Mouse (Mus musculus) hindbrain, postnatal 0 days (tissue): ENCODE measurements around the gene Lrrfip1. TPM values are rescaled to one million over a fixed set of nuclear protein-coding genes. Genes with fewer than 3 reads are reported as not detected.

Experiments used
- ATAC-seq: fragments of 200-750 bp; cut with Nextera tagmentation; 2 replicates; pipeline ENCODE4 v1.8.0; 2017; ENCODE audit warnings: mild to moderate bottlenecking, moderate TSS enrichment, moderate library complexity
- DNase-seq: peaks from one replicate; pipeline ENCODE4 v3.0.0-alpha.2; 2015; ENCODE audit warnings: low spot score
- H3K27ac ChIP-seq: fragments of 300-500 bp; sonication (generic); 2 replicates; pipeline ENCODE4 v1.5.1; 2014; ENCODE audit warnings: mild to moderate bottlenecking
- H3K27me3 ChIP-seq: fragments of 300-500 bp; sonication (generic); 2 replicates; pipeline ENCODE4 v1.6.1; 2014; ENCODE audit warnings: low read length, mixed read lengths; ENCODE audit not compliant: insufficient read depth
- H3K36me3 ChIP-seq: fragments of 300-500 bp; sonication (generic); 2 replicates; pipeline ENCODE4 v1.6.1; 2014; ENCODE audit warnings: low read length, mixed read lengths; ENCODE audit not compliant: insufficient read depth
- H3K4me1 ChIP-seq: fragments of 300-500 bp; sonication (generic); 2 replicates; pipeline ENCODE4 v1.6.1; 2014; ENCODE audit warnings: antibody characterized with exemption, low read length, mixed read lengths; ENCODE audit not compliant: insufficient read depth
- H3K4me2 ChIP-seq: fragments of 300-500 bp; sonication (generic); 2 replicates; pipeline ENCODE4 v1.6.1; 2014; ENCODE audit warnings: low read depth, mild to moderate bottlenecking, low read length, moderate library complexity, mixed read lengths
- H3K4me3 ChIP-seq: fragments of 300-500 bp; sonication (generic); 2 replicates; pipeline ENCODE4 v1.5.1; 2014; ENCODE audit warnings: low read length
- H3K9ac ChIP-seq: fragments of 300-500 bp; sonication (generic); replicated peaks from 2 replicates; pipeline ENCODE4 v1.6.1; 2014; ENCODE audit warnings: mild to moderate bottlenecking, low read length, moderate library complexity, mixed read lengths
- H3K9me3 ChIP-seq: fragments of 300-500 bp; sonication (generic); 2 replicates; pipeline ENCODE4 v1.6.1; 2016; ENCODE audit warnings: low read length, mixed read lengths
- CTCF ChIP-seq: IDR thresholded peaks from 2 replicates; pipeline ENCODE4 v1.5.1; 2016; ENCODE audit warnings: antibody characterized with exemption, control low read depth, low read depth
- WGBS: fragments of 180-500 bp; shearing (Covaris S2); extraction: QIAGEN DNeasy Blood & Tissue Kit; methylation state at CpG from one replicate; pipeline ENCODE4 v1.1.7; 2014; 5-methylcytosine and 5-hydroxymethylcytosine counted together
- polyA plus RNA-seq: library from polyadenylated mRNA; unstranded; fragments of >200 nt; fragmentation: Nextera tagmentation; extraction: Ambion mirVana; gene quantifications from 2 replicates; pipeline ENCODE4 v1.2.1, GENCODE M21; 2015
- total RNA-seq: library from RNA; depleted of rRNA; stranded (reverse); fragments of >200 nt; gene quantifications from 2 replicates; pipeline ENCODE4 v1.2.3, GENCODE M21; 2014

Lrrfip1 gene
- total and polyA plus RNA-seq, 2 experiments from 2014 or later = 26.9 to 37.5 TPM

- Histone ChIP-seq H3K4me2 (no peak overlapping the region), H3K9me3 (no peaks in the 10 kb centered on the region), H3K9ac (no peak overlapping the region), H3K27ac (no peak overlapping the region), H3K36me3 (no peaks in the 10 kb centered on the region), H3K27me3 (no peaks in the 10 kb centered on the region; the same call in 1 of the 2 replicates), H3K4me3 (no peak overlapping the region), H3K4me1 (no peaks in the 10 kb centered on the region)
- 43% methylated on average over 4 of the region's 4 CpGs for WGBS
- no peak for TF ChIP-seq CTCF
- DNase-seq (no peak), ATAC-seq (0 out of 2 replicates have a peak, but pooled peaks have one; percentile 2)
Measured at GRCm38 (mm10) chr1:90962526-90962925, 36.0 kb upstream of the Lrrfip1 start.

- TF ChIP-seq CTCF = no peak
Measured at GRCm38 (mm10) chr1:90962994-90963393, 35.5 kb upstream of the Lrrfip1 start.

GRCm38 (mm10) chr1:90967583-90967982, 31.0 kb upstream of the Lrrfip1 start:
- WGBS = 33% methylated on average over 7 of the region's 7 CpGs
- no peak overlapping the region for H3K4me3 ChIP-seq
- no peak for TF ChIP-seq CTCF
- H3K4me1 ChIP-seq = peaks cover 5% of the 10 kb centered on the region
- H3K4me2 ChIP-seq = no peak overlapping the region
- H3K27me3 ChIP-seq = no peaks in the 10 kb centered on the region
- H3K27ac ChIP-seq = no peak overlapping the region
- ATAC-seq = peak; percentile 76
- peak; percentile 76 for DNase-seq
- H3K9ac ChIP-seq = no peak overlapping the region
- H3K9me3 ChIP-seq = no peaks in the 10 kb centered on the region
- H3K36me3 ChIP-seq = no peaks in the 10 kb centered on the region

More at GRCm38 (mm10) chr1:90962994-90963393, 35.5 kb upstream of the Lrrfip1 start:
- no peak for DNase-seq
- Histone ChIP-seq H3K4me2 (no peak overlapping the region), H3K27ac (no peak overlapping the region), H3K9me3 (no peaks in the 10 kb centered on the region), H3K36me3 (no peaks in the 10 kb centered on the region), H3K27me3 (no peaks in the 10 kb centered on the region; the same call in 1 of the 2 replicates), H3K9ac (no peak overlapping the region), H3K4me1 (peaks cover 3% of the 10 kb centered on the region), H3K4me3 (no peak overlapping the region)
- WGBS = 15% methylated on average over 3 of the region's 3 CpGs
- ATAC-seq = peak; percentile 60; the same call in 1 of the 2 replicates

GRCm38 (mm10) chr1:90968649-90969048, 29.9 kb upstream of the Lrrfip1 start:
- H3K27me3 ChIP-seq = no peaks in the 10 kb centered on the region
- TF ChIP-seq CTCF = no peak
- DNase-seq (no peak), ATAC-seq (no peak)
- peaks cover 8% of the 10 kb centered on the region for H3K4me1 ChIP-seq
- H3K4me3 ChIP-seq = no peak overlapping the region
- no peaks in the 10 kb centered on the region for H3K9me3 ChIP-seq
- WGBS = 76% methylated on average over 4 of the region's 4 CpGs
- no peak overlapping the region for H3K27ac ChIP-seq
- H3K36me3 ChIP-seq = no peaks in the 10 kb centered on the region
- no peak overlapping the region for H3K4me2 ChIP-seq
- H3K9ac ChIP-seq = no peak overlapping the region

- H3K9me3 ChIP-seq = no peaks in the 10 kb centered on the region
- DNase-seq (no peak), ATAC-seq (no peak)
- H3K4me1 ChIP-seq = peaks cover 8% of the 10 kb centered on the region
- no peak for TF ChIP-seq CTCF
- no peaks in the 10 kb centered on the region for H3K27me3 ChIP-seq
- H3K36me3 ChIP-seq = no peaks in the 10 kb centered on the region
- H3K4me3 ChIP-seq = no peak within 1 kb of the TSS
- H3K4me2 ChIP-seq = no peak within 1 kb of the TSS
- H3K9ac ChIP-seq = no peak within 1 kb of the TSS
- WGBS = 48% methylated on average over 9 of the region's 9 CpGs
- no peak within 1 kb of the TSS for H3K27ac ChIP-seq
Measured at GRCm38 (mm10) chr1:90969347-90969784, 29.2 kb upstream of the Lrrfip1 start, which contains the start of gene Rab17. Gene Rab17 (minus strand): TSS chr1:90969661.

- H3K9ac ChIP-seq = no peak overlapping the region
- H3K27me3 ChIP-seq = no peaks in the 10 kb centered on the region
- H3K4me2 ChIP-seq = no peak overlapping the region
- no peaks in the 10 kb centered on the region for H3K36me3 ChIP-seq
- 84% methylated on average over 10 of the region's 10 CpGs for WGBS
- peaks cover 10% of the 10 kb centered on the region for H3K4me1 ChIP-seq
- no peak for ATAC-seq
- no peak for TF ChIP-seq CTCF
- H3K9me3 ChIP-seq = no peaks in the 10 kb centered on the region
- no peak overlapping the region for H3K4me3 ChIP-seq
- DNase-seq = no peak
- H3K27ac ChIP-seq = no peak overlapping the region
Measured at GRCm38 (mm10) chr1:90969881-90970390, 28.6 kb upstream of the Lrrfip1 start.

GRCm38 (mm10) chr1:90972911-90973573, 25.5 kb upstream of the Lrrfip1 start:
- Histone ChIP-seq H3K27ac (no peak overlapping the region), H3K36me3 (no peaks in the 10 kb centered on the region), H3K4me2 (no peak overlapping the region), H3K9me3 (no peaks in the 10 kb centered on the region), H3K27me3 (no peaks in the 10 kb centered on the region), H3K4me3 (no peak overlapping the region), H3K4me1 (peaks cover 14% of the 10 kb centered on the region; the same call in 1 of the 2 replicates), H3K9ac (no peak overlapping the region)
- DNase-seq = peak; percentile 93
- peak; percentile 80 for ATAC-seq
- 12% methylated on average over 9 of the region's 9 CpGs for WGBS
- peak; percentile 99 for TF ChIP-seq CTCF
